Mouse (Mus musculus) frontal cortex, adult (tissue): Measurements from ENCODE around the gene Vps37b.

Source experiments
- ATAC-seq: cut with Nextera tagmentation; 2 replicates; pipeline ENCODE4 v1.9.2; 2017; ENCODE audit warnings: mild to moderate bottlenecking, moderate library complexity, mixed read lengths; ENCODE audit not compliant: low TSS enrichment

Gene Vps37b

DNA sequence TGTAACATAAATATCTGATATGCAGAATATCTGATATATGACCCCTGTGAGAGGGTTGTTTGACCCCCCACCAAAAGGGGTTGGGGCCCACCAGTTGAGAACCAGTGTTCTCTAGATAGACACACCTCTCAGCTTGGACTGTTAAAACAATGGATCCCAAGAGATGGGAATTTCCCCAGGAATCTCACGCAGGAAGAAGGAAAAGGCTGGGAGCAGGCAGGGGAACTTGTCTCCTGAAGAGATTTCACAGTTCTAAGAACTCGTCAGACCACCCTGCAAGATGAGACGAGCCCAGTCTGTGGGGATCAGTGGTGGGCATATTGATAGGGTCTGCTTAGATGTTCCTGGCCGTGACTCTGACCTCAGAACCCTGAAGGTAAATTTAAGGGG, 52.1 kb downstream of the Vps37b start:
- ATAC-seq: no peak

- no peak for ATAC-seq
These were observed 52.7 kb downstream of the Vps37b start for GRCm38 (mm10) chr5:123979221-123979979.

DNA sequence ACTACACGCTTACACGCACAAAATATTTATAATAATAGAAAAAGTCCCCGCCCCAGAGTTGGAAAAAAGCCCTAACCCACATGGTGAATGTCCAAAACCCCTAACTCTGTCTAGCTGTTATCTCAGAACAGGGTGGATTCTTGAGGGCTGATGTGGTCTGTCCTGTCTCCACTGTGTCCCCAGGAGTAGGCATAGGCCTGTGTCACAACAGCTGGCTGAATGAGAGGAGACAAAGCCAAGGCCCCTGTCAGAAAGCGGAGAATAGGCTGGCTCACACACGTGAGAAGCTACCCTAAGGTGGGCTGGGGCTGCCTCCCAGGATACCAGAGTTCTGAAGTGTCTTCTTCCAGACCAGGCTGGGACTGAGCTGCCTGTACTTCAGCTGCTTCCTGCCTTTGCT, 53.9 kb downstream of the Vps37b start:
- ATAC-seq: no peak

GRCm38 (mm10) chr5:123977231-123977630, 54.8 kb downstream of the Vps37b start:
- no peak for ATAC-seq

DNA sequence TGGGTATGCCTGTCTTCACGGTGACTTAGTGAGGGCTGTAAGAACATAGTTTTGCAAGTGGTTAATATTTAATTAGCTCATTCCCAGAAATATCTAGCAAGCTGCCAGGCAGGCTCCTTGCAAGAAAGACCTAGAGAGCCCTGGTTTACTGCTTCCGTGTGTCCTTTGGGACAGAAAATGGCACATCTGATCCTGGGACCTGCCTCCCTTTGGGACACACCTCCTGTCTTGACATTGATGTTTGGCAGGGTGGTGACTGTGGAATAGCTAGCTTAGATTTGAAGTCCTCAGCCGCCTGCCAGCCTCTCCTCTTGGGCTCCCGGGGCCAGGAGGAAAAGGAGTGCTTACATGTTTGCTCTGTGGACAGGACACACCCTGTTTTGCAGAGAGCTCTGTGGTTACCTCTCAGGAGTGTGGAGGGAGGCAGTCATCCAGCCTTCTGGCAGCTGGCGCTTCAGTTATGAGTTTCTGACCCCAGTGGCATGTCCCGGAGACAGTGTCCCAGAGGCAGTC, 56.3 kb downstream of the Vps37b start:
- ATAC-seq: no peak

- no peak for ATAC-seq
These were observed 57.4 kb downstream of the Vps37b start for GRCm38 (mm10) chr5:123974616-123975111.

- 0 out of 2 replicates have a peak, but pooled peaks have one; percentile 6 for ATAC-seq
These were observed 57.9 kb downstream of the Vps37b start for GRCm38 (mm10) chr5:123974179-123974485.

DNA sequence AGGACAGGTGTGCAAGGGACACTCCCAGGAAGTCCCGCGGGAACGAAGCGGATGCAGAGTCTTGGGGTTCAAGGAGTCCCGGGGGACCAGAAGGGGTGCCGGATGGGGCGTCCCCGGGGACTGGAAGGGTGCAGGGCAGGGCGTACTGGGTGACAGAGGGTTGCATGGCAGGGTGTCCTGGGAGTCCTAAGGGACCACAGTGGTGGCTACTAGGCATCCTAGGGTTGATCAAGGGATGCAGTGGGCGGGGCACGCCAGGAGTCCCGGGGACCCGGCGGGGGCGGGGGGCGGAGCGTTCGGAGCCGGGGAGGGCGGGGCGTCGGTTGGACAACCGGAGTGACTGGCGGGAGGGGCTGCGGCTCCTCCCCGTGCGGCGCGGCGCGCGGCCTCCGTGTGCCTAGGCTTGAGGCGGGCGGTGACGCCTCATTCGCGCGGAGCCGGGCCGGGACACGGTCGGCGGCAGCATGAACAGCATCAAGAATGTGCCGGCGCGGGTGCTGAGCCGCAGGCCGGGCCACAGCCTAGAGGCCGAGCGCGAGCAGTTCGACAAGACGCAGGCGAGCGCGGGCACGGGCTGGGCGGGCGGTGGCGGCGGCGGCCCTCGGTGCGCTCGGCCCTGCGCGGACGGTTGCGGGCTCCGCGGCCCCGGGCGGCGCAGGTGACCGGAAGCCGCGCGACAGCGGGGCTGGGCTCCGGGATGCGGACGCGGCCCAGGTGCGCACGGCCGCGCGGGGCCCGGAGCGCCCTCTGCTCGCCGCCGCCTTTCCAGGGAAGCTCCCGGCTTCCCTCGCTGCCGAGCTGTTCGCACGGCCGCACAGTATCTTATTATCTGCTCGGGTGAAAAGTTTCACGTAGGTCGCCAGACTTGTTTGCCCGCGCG, 58.5 kb downstream of the Vps37b start, which contains the start of gene Hip1r:
Gene Hip1r (plus strand): TSS at position 330 of the 880 bp plus-strand sequence.
- ATAC-seq: peak; percentile 69

DNA sequence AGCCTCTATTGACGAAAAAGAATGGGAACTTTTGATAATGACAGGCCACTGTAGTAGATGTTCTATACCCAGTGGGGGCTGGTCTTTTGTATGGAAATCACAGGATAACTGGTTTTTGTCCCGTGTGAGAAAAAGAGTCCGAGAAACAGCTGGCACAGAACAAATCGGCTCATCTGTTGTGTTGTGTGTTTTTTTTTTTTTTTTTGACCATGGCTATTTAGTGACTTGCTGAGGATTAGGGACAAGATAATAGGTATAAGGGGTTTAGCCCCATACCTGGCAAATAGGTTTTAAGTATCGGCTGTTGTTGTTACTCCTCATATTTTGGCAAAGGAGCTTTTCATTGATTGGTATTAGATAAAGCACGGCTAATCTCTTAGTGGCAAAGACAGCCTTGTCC, 59.6 kb downstream of the Vps37b start:
- no peak for ATAC-seq

DNA sequence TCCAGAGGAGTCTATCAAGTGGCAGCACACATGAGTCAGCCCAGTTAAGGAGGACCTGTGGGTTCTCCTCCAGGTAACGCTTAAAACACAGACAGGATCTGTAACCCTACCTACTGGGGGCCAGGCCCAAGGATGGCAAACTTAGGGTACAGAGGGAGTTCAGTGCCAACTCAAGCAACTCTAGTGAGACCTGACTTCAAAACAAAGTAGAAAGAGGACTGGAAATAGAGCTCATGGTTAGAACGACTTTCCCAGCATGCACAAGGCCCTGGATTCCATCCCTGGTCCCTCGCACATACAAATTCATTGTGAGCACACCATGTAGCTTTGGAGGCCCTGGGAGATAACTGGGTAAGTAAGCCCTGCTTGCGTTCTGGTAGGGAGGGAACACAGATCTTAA, 61.5 kb downstream of the Vps37b start:
- no peak for ATAC-seq

DNA sequence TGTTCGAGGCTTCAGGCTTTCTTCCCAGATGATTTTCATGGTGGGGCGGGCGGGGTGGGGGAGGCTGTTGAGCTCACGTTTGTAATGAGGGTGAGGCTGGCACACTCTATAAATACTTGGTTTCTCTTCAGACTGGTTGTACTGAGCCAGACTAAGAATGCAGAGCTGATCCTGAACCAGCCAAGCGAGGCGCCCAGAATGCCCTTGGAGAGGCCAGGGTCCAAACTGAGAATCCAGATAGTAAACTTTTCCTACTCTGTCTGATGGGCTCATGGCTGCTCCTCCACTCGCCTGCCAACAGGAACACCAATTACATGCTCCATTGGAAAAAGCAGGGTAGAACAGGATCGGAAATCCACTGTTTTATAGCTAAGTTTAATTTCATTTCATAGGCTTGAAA, 62.9 kb downstream of the Vps37b start:
- no peak for ATAC-seq

DNA sequence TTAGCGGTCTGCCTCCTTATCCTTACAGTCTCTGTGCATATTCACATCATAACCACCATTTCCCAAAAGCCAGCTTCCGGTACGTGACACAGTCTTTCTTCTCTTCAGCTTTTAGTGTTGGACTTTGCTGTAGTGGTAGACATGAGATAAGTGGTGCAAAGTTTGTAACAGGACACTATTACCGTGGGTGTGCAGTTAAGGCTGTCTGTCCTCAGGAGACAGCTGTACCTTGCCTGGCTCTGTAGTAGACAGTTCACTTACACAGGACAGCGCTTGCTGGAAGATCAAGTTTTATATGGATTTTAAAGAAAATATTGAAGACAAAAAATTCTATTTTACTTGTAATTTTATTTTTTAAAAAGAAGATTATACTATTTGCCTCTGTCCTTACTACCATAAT, 63.6 kb downstream of the Vps37b start:
- no peak for ATAC-seq

GRCm38 (mm10) chr5:123966759-123967158, 65.3 kb downstream of the Vps37b start:
- ATAC-seq: no peak

- ATAC-seq: no peak
These were observed 67.9 kb downstream of the Vps37b start for GRCm38 (mm10) chr5:123964208-123964607.

DNA sequence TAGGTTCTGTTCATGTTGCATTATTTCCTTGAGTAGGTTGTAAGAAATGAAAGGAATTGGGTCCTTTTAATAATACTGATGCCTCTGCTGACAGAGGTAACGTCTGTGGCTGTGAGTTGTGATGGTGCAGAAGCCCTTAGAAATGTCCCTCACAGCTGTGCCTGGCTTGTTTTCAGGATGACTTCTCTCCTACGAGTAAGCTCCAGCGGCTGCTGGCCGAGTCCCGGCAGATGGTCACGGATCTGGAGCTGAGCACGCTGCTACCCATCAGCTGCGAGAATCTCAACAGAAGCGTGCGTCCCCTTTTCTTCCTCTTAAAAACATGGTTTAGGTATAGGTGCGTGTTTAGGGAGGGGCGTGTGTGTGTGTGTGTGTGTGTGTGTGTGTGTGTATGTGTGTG, 71.0 kb downstream of the Vps37b start:
- ATAC-seq: no peak; the same call in 1 of the 2 replicates

GRCm38 (mm10) chr5:123960129-123960528, 71.9 kb downstream of the Vps37b start:
- no peak for ATAC-seq

GRCm38 (mm10) chr5:123959018-123959417, 73.1 kb downstream of the Vps37b start:
- ATAC-seq: no peak

DNA sequence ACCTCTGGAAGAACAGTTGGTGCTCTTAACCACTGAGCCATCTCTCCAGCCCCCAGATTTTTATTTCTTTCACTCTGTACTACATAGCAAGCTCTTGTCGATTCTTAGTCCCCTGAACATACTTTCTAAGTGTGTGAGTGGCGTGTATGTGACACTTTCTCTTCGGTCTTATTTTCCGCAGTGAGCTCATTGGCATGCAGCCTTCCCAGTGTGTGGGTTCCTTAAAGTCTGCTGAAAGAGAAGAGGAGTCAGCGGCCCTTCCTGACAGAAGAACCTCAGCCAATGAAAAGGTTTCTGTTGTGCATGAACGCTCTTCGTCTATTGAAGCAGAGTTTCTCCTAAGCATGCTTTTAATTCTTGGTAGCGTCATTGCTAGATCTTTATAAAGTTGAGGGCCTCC, 74.9 kb downstream of the Vps37b start:
- ATAC-seq: no peak
